Mouse (Mus musculus) MEL (cell line): ENCODE measurements at regions not wholly inside any gene's neighbourhood (a gene's known extent, or its start where the extent isn't known, plus 50 kb on each side); places are given as distances from the start of the nearest gene placed in this dataset.

ENCODE experiments used
- CTCF ChIP-seq, 3 experiments: IDR thresholded peaks in 2 of 3; conservative IDR thresholded peaks in 1 of 3; 2 replicates each; pipeline ENCODE4 v1.5.1; 2011 to 2012; ENCODE audit warnings: low read length in 3 of 3, low read depth in 2 of 3, mild to moderate bottlenecking in 2 of 3, improper control_type of control experiment in 1 of 3, inconsistent platforms in 1 of 3, mixed read lengths in 1 of 3, moderate library complexity in 1 of 3; ENCODE audit not compliant: control insufficient read depth in 1 of 3, insufficient read depth in 1 of 3, poor library complexity in 1 of 3, severe bottlenecking in 1 of 3
- EP300 ChIP-seq, 2 experiments: IDR thresholded peaks; 2 replicates each; pipeline ENCODE4 v1.6.1; 2011; ENCODE audit warnings: improper control_type of control experiment in 2 of 2, low read length in 2 of 2, low read depth in 1 of 2, mild to moderate bottlenecking in 1 of 2
- HCFC1 ChIP-seq: IDR thresholded peaks from 2 replicates; pipeline ENCODE4 v1.6.1; 2012; ENCODE audit warnings: low read depth, mild to moderate bottlenecking, inconsistent platforms, low read length, improper control_type of control experiment, moderate library complexity
- MAFK ChIP-seq: IDR thresholded peaks from 2 replicates; pipeline ENCODE4 v1.6.1; 2011; ENCODE audit warnings: low read depth, mild to moderate bottlenecking, low read length, improper control_type of control experiment, borderline replicate concordance
- MAX ChIP-seq: IDR thresholded peaks from 2 replicates; pipeline ENCODE4 v1.6.1; 2011; ENCODE audit warnings: low read length, improper control_type of control experiment
- MEF2A ChIP-seq: IDR thresholded peaks from 2 replicates; pipeline ENCODE4 v1.6.1; 2014; ENCODE audit warnings: low read depth, mild to moderate bottlenecking, inconsistent platforms, low read length, improper control_type of control experiment; ENCODE audit not compliant: poor library complexity, insufficient replicate concordance, severe bottlenecking; ENCODE audit errors: extremely low read depth
- MXI1 ChIP-seq: IDR thresholded peaks from 2 replicates; pipeline ENCODE4 v1.6.1; 2011; ENCODE audit warnings: mild to moderate bottlenecking, low read depth, low read length, improper control_type of control experiment
- NRF1 ChIP-seq: IDR thresholded peaks from 2 replicates; pipeline ENCODE4 v1.6.1; 2014; ENCODE audit warnings: low read depth, mild to moderate bottlenecking, inconsistent platforms, low read length, improper control_type of control experiment, moderate library complexity; ENCODE audit not compliant: poor library complexity, insufficient read depth, severe bottlenecking
- POLR2A ChIP-seq, 2 experiments: IDR thresholded peaks; 2 replicates each; pipeline ENCODE4 v1.6.1; 2011 to 2012; ENCODE audit warnings: low read length in 2 of 2, mild to moderate bottlenecking in 2 of 2, control low read depth in 1 of 2, improper control_type of control experiment in 1 of 2, low read depth in 1 of 2, moderate library complexity in 1 of 2; ENCODE audit not compliant: control insufficient read depth in 1 of 2, insufficient read depth in 1 of 2, poor library complexity in 1 of 2
- RCOR1 ChIP-seq: IDR thresholded peaks from 2 replicates; pipeline ENCODE4 v1.6.1; 2012; ENCODE audit warnings: low read depth, mild to moderate bottlenecking, inconsistent platforms, low read length, improper control_type of control experiment
- TAL1 ChIP-seq: IDR thresholded peaks from 2 replicates; pipeline ENCODE4 v1.6.1; 2012; ENCODE audit warnings: mild to moderate bottlenecking, inconsistent platforms, low read length, moderate library complexity, mixed read lengths
- USF2 ChIP-seq, 2 experiments: IDR thresholded peaks; 2 replicates each; pipeline ENCODE4 v1.6.1; 2011 to 2012; ENCODE audit warnings: improper control_type of control experiment in 2 of 2, low read length in 2 of 2, borderline replicate concordance in 1 of 2, inconsistent platforms in 1 of 2, low read depth in 1 of 2, mild to moderate bottlenecking in 1 of 2; ENCODE audit not compliant: insufficient read depth in 1 of 2
- ZC3H11A ChIP-seq: IDR thresholded peaks from 2 replicates; pipeline ENCODE4 v1.6.1; 2012; ENCODE audit warnings: low read depth, mild to moderate bottlenecking, inconsistent platforms, low read length, improper control_type of control experiment
- ZNF384 ChIP-seq: IDR thresholded peaks from 2 replicates; pipeline ENCODE4 v1.6.1; 2012; ENCODE audit warnings: low read depth, mild to moderate bottlenecking, inconsistent platforms, low read length, improper control_type of control experiment

GRCm38 (mm10) chr1:119122975-119123374 is 69.6 kb upstream of the Gli2 start:
- TF ChIP-seq CTCF (IDR thresholded peaks at IDR 0.05 in 2 of 3, conservative IDR thresholded peaks at IDR 0.05 in 1 of 3; ENCODE audit: control insufficient read depth in 1 of 3, insufficient read depth in 1 of 3, low read depth in 2 of 3, low read length in 3 of 3, poor library complexity in 1 of 3, severe bottlenecking in 1 of 3) (no peak), ZNF384 (no peak), MAFK (no peak), MEF2A (no peak), MXI1 (no peak), EP300 (IDR thresholded peaks at IDR 0.05; ENCODE audit: low read depth in 1 of 2, low read length in 2 of 2) (no peak), ZC3H11A (no peak), POLR2A (IDR thresholded peaks at IDR 0.05; ENCODE audit: control insufficient read depth in 1 of 2, insufficient read depth in 1 of 2, low read depth in 1 of 2, low read length in 2 of 2, poor library complexity in 1 of 2) (no peak), MAX (no peak), USF2 (IDR thresholded peaks at IDR 0.05; ENCODE audit: borderline replicate concordance in 1 of 2, insufficient read depth in 1 of 2, low read depth in 1 of 2, low read length in 2 of 2) (no peak), RCOR1 (no peak), NRF1 (no peak), HCFC1 (no peak), TAL1 (no peak)
